In the genomic region with DNA sequence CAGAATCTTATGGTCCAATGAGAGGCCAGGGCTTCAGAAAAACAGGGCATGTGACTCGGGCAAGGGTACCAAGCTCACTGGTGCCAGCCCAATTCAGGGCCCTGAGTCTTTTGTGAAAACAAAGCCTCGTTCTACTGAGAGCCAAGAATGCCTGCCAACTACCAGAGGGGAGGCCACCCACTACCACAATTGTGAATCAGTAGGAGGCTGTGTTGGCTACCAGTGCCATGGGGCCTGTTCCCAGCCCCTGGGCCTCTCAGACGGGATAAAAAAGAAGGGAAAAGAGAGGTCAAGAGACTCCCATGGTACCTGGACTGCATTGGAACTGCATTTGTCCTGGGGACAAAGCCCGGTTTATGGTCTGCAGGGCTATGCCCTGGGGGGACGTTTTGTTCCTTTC, we compare ENCODE assay signal across 14 mouse cellular contexts. TPM values are rescaled to one million over a fixed set of nuclear protein-coding genes. Genes with fewer than 3 reads are reported as not detected.
DNase-seq lines count a peak whose midpoint lies in the region; ATAC-seq lines count a peak whose summit lies in the region.
"Had no signal": no experiment of that assay in that cellular context is flagged by ENCODE, and none has a peak within 500 bp of the region (broad histone marks: within the 10 kb centered on the region; RNA-seq: fewer than 3 reads in every experiment).

No protein-coding gene starts in this region.

- no peaks in the 10 kb centered on the region for H3K9me3 ChIP-seq in forebrain, embryonic 14.5 days (replicated peaks; ENCODE audit: control insufficient read depth, low read length)
- H3K9me3 ChIP-seq in neural tube, embryonic 14.5 days (ENCODE audit: control insufficient read depth, low read length): no peaks in the 10 kb centered on the region
- no peaks in the 10 kb centered on the region for H3K9me3 ChIP-seq in intestine, embryonic 16.5 days (ENCODE audit: control insufficient read depth, low read length)
- no peaks in the 10 kb centered on the region for H3K9me3 ChIP-seq in heart, embryonic 11.5 days (replicated peaks; ENCODE audit: control insufficient read depth, low read length)
- H3K9me3 ChIP-seq: liver, embryonic 15.5 days; stomach, embryonic 15.5 days had no signal

- no peak overlapping the region for H3K9ac ChIP-seq in forebrain, embryonic 14.5 days (ENCODE audit: low read length)
- H3K9ac ChIP-seq in neural tube, embryonic 14.5 days (replicated peaks; ENCODE audit: low read depth, low read length): no peak overlapping the region
- no peak overlapping the region for H3K9ac ChIP-seq in intestine, embryonic 16.5 days (ENCODE audit: low read depth, low read length)
- no peak overlapping the region for H3K9ac ChIP-seq in heart, embryonic 11.5 days (ENCODE audit: low read depth, low read length)
- H3K9ac ChIP-seq: liver, embryonic 15.5 days; stomach, embryonic 15.5 days had no signal

- H3K36me3 ChIP-seq in forebrain, embryonic 14.5 days (ENCODE audit: control insufficient read depth, insufficient read depth, low read length): no peaks in the 10 kb centered on the region
- H3K36me3 ChIP-seq in neural tube, embryonic 14.5 days (ENCODE audit: control insufficient read depth, insufficient read depth, low read length): no peaks in the 10 kb centered on the region
- no peaks in the 10 kb centered on the region for H3K36me3 ChIP-seq in intestine, embryonic 16.5 days (ENCODE audit: control insufficient read depth, insufficient read depth, low read length)
- no peaks in the 10 kb centered on the region for H3K36me3 ChIP-seq in heart, embryonic 11.5 days (ENCODE audit: control insufficient read depth, insufficient read depth, low read length)
- H3K36me3 ChIP-seq: liver, embryonic 15.5 days; stomach, embryonic 15.5 days had no signal

- ATAC-seq in frontal cortex, adult (ENCODE audit: low TSS enrichment): peak; percentile 45
- peak; percentile 82 for ATAC-seq in forebrain, embryonic 14.5 days
- peak; percentile 73; the same call in 1 of the 2 replicates for ATAC-seq in neural tube, embryonic 14.5 days (ENCODE audit: low read depth)
- no peak for ATAC-seq in intestine, embryonic 16.5 days
- no peak for ATAC-seq in granulocyte monocyte progenitor cell, adult 5-6 weeks (replicated peaks; ENCODE audit: poor library complexity, severe bottlenecking)
- ATAC-seq in heart, embryonic 11.5 days (replicated peaks; ENCODE audit: insufficient number of reproducible peaks, low FRiP score, low TSS enrichment): no peak

- H3K27me3 ChIP-seq in forebrain, embryonic 14.5 days (replicated peaks; ENCODE audit: control insufficient read depth, insufficient read depth, low read length): no peaks in the 10 kb centered on the region
- H3K27me3 ChIP-seq in neural tube, embryonic 14.5 days (ENCODE audit: control insufficient read depth, insufficient read depth, low read length): no peaks in the 10 kb centered on the region
- 0 out of 2 replicates have a peak, but pooled peaks cover 3% of the 10 kb centered on the region for H3K27me3 ChIP-seq in intestine, embryonic 16.5 days (replicated peaks; ENCODE audit: control insufficient read depth, insufficient read depth, low read length)
- peaks cover 5% of the 10 kb centered on the region; the same call in 1 of the 2 replicates for H3K27me3 ChIP-seq in heart, embryonic 11.5 days (ENCODE audit: control insufficient read depth, insufficient read depth, low read length)
- H3K27me3 ChIP-seq: stomach, embryonic 15.5 days had no signal

- DNase-seq in frontal cortex, postnatal 25 days (ENCODE audit: low spot score in 2 of 2): no peak
- DNase-seq in forebrain, embryonic 14.5 days (ENCODE audit: low spot score): peak; percentile 89
- peak; percentile 79 to 90 for DNase-seq in layer of hippocampus, adult 8-10 months (ENCODE audit: low spot score in 2 of 2)
- DNase-seq: gastrocnemius, postnatal 14 days; kidney, postnatal 4 days had no signal

- peaks cover 5% of the 10 kb centered on the region for H3K4me1 ChIP-seq in forebrain, embryonic 14.5 days (ENCODE audit: control insufficient read depth, insufficient read depth, low read length)
- H3K4me1 ChIP-seq in neural tube, embryonic 14.5 days (ENCODE audit: control insufficient read depth, insufficient read depth, low read length): no peaks in the 10 kb centered on the region
- H3K4me1 ChIP-seq in intestine, embryonic 16.5 days (ENCODE audit: control insufficient read depth, insufficient read depth, low read length): no peaks in the 10 kb centered on the region; the same call in 1 of the 2 replicates
- no peaks in the 10 kb centered on the region; the same call in 1 of the 2 replicates for H3K4me1 ChIP-seq in heart, embryonic 11.5 days (ENCODE audit: control insufficient read depth, insufficient read depth, low read length)
- H3K4me1 ChIP-seq: stomach, embryonic 15.5 days had no signal

- WGBS in forebrain, embryonic 14.5 days: 19% methylated on average over 5 of the region's 5 CpGs
- WGBS in neural tube, embryonic 14.5 days: 41% methylated on average over 5 of the region's 5 CpGs
- 66% methylated on average over 5 of the region's 5 CpGs for WGBS in intestine, embryonic 16.5 days
- 60% methylated on average over 5 of the region's 5 CpGs for WGBS in heart, embryonic 11.5 days (ENCODE audit: insufficient replicate concordance)

- peak overlapping the region; percentile 81 for H3K27ac ChIP-seq in forebrain, embryonic 14.5 days (ENCODE audit: low read depth, low read length)
- no peak overlapping the region; the same call in 1 of the 2 replicates for H3K27ac ChIP-seq in neural tube, embryonic 14.5 days (ENCODE audit: low read depth, low read length)
- H3K27ac ChIP-seq in intestine, embryonic 16.5 days (ENCODE audit: low read length): no peak overlapping the region
- no peak overlapping the region for H3K27ac ChIP-seq in heart, embryonic 11.5 days (ENCODE audit: low read depth, low read length)
- H3K27ac ChIP-seq: liver, embryonic 15.5 days; stomach, embryonic 15.5 days had no signal

- H3K4me2 ChIP-seq in forebrain, embryonic 14.5 days (ENCODE audit: low read length): no peak overlapping the region
- no peak overlapping the region for H3K4me2 ChIP-seq in neural tube, embryonic 14.5 days (ENCODE audit: low read depth, low read length)
- H3K4me2 ChIP-seq in intestine, embryonic 16.5 days (ENCODE audit: low read depth, low read length): no peak overlapping the region
- no peak overlapping the region for H3K4me2 ChIP-seq in heart, embryonic 11.5 days
- H3K4me2 ChIP-seq: liver, embryonic 15.5 days; stomach, embryonic 15.5 days had no signal

- no peak overlapping the region for H3K4me3 ChIP-seq in forebrain, embryonic 14.5 days (ENCODE audit: low read depth, low read length)
- no peak overlapping the region for H3K4me3 ChIP-seq in neural tube, embryonic 14.5 days (ENCODE audit: low read depth, low read length)
- no peak overlapping the region for H3K4me3 ChIP-seq in intestine, embryonic 16.5 days (ENCODE audit: low read length)
- no peak overlapping the region for H3K4me3 ChIP-seq in heart, embryonic 11.5 days (ENCODE audit: low read depth, low read length)
- H3K4me3 ChIP-seq: liver, embryonic 15.5 days; stomach, embryonic 15.5 days had no signal

RNA-seq across cellular contexts. Expression of gene 2310022B05Rik, which starts 41.9 kb away (rescaled TPM):
- polyA plus RNA-seq in forebrain, embryonic 14.5 days (2014; fragmentation: Nextera tagmentation; extraction: Ambion mirVana): 30.6 and 32.4 TPM in 2 replicates
- total RNA-seq in layer of hippocampus, adult 8-10 months (2022): 10 to 100 TPM; 69.6 to 81.2 (median 75.2) TPM
- 21.9 and 25.2 TPM in 2 replicates for polyA plus RNA-seq in neural tube, embryonic 14.5 days (2014; fragmentation: Nextera tagmentation; extraction: Ambion mirVana)
- 17.0 and 20.8 TPM in 2 replicates for polyA plus RNA-seq in intestine, embryonic 16.5 days (2015; fragmentation: Nextera tagmentation; extraction: Ambion mirVana)
- total RNA-seq in granulocyte monocyte progenitor cell, adult 5-6 weeks (2014; fragmentation: Nextera tagmentation): 9.6 and 10.7 TPM in 2 replicates
- 1.2 and 1.4 TPM in 2 replicates for total RNA-seq in granulocyte monocyte progenitor cell, adult 5-6 weeks (2017)
- 38.4 and 42.9 TPM in 2 replicates for polyA plus RNA-seq in heart, embryonic 11.5 days (2014; fragmentation: Nextera tagmentation; extraction: Ambion mirVana)

RNA-seq across cellular contexts. Expression of gene Capn9, which starts 45.3 kb away (rescaled TPM):
- polyA plus RNA-seq in forebrain, embryonic 14.5 days (2014; fragmentation: Nextera tagmentation; extraction: Ambion mirVana): 0.19 TPM in 1 of 2 replicates, not detected in the other
- total RNA-seq in layer of hippocampus, adult 8-10 months (2022): under 1 TPM in 2 of 4 experiments, not detected in 2; 0.12 to 0.14 TPM
- 0.26 and 0.36 TPM in 2 replicates for polyA plus RNA-seq in neural tube, embryonic 14.5 days (2014; fragmentation: Nextera tagmentation; extraction: Ambion mirVana)
- polyA plus RNA-seq in intestine, embryonic 16.5 days (2015; fragmentation: Nextera tagmentation; extraction: Ambion mirVana): 2.3 and 2.9 TPM in 2 replicates
- not detected in 2 replicates for total RNA-seq in granulocyte monocyte progenitor cell, adult 5-6 weeks (2014; fragmentation: Nextera tagmentation)
- total RNA-seq in granulocyte monocyte progenitor cell, adult 5-6 weeks (2017): not detected in 2 replicates
- polyA plus RNA-seq in heart, embryonic 11.5 days (2014; fragmentation: Nextera tagmentation; extraction: Ambion mirVana): not detected in 2 replicates
- total RNA-seq: heart, postnatal 25 days had no signal
- polyA plus RNA-seq: embryonic facial prominence, embryonic 11.5 days had no signal

RNA-seq across cellular contexts. Expression of gene Agt, which starts 51.7 kb away (rescaled TPM):
- polyA plus RNA-seq in forebrain, embryonic 14.5 days (2014; fragmentation: Nextera tagmentation; extraction: Ambion mirVana): not detected in 2 replicates
- 10 to 100 TPM; 22.3 to 34.0 (median 30.1) TPM for total RNA-seq in layer of hippocampus, adult 8-10 months (2022)
- polyA plus RNA-seq in neural tube, embryonic 14.5 days (2014; fragmentation: Nextera tagmentation; extraction: Ambion mirVana): 0.63 and 1.5 TPM in 2 replicates
- 5.9 and 8.4 TPM in 2 replicates for polyA plus RNA-seq in intestine, embryonic 16.5 days (2015; fragmentation: Nextera tagmentation; extraction: Ambion mirVana)
- not detected in 2 replicates for total RNA-seq in granulocyte monocyte progenitor cell, adult 5-6 weeks (2014; fragmentation: Nextera tagmentation)
- total RNA-seq in granulocyte monocyte progenitor cell, adult 5-6 weeks (2017): not detected in 2 replicates
- polyA plus RNA-seq in heart, embryonic 11.5 days (2014; fragmentation: Nextera tagmentation; extraction: Ambion mirVana): 0.49 and 0.59 TPM in 2 replicates
- polyA plus RNA-seq: embryonic facial prominence, embryonic 11.5 days had no signal

Comparison
In these comparisons a context has a peak if more than half of its experiments do, and no peak if none do; other contexts are left out.
1. ATAC-seq: peak in frontal cortex, adult (single experiment), forebrain, embryonic 14.5 days (single experiment) and neural tube, embryonic 14.5 days (single experiment); none in intestine, embryonic 16.5 days (single experiment), granulocyte monocyte progenitor cell, adult 5-6 weeks (single experiment) and heart, embryonic 11.5 days (single experiment).
2. DNase-seq: peak in forebrain, embryonic 14.5 days (single experiment) and layer of hippocampus, adult 8-10 months (2 of 2); none in frontal cortex, postnatal 25 days (0 of 2).